Mouse (Mus musculus) intestine, postnatal 0 days (tissue): ENCODE measurements around the gene Prkcq. TPM values are rescaled to one million over a fixed set of nuclear protein-coding genes. Genes with fewer than 3 reads are reported as not detected.

Source experiments
- ATAC-seq: fragments of 200-750 bp; cut with Nextera tagmentation; 2 replicates; pipeline ENCODE4 v1.8.0; 2017; ENCODE audit warnings: mild to moderate bottlenecking, moderate TSS enrichment, moderate library complexity
- H3K27ac ChIP-seq: fragments of 300-500 bp; sonication (generic); 2 replicates; pipeline ENCODE4 v1.5.1; 2014; ENCODE audit warnings: mild to moderate bottlenecking, low read depth, low read length, moderate library complexity
- H3K27me3 ChIP-seq: fragments of 300-500 bp; sonication (generic); replicated peaks from 2 replicates; pipeline ENCODE4 v1.6.1; 2014; ENCODE audit warnings: low read length, mixed read lengths; ENCODE audit not compliant: control insufficient read depth, insufficient read depth
- H3K36me3 ChIP-seq: fragments of 300-500 bp; sonication (generic); 2 replicates; pipeline ENCODE4 v1.6.1; 2014; ENCODE audit warnings: mild to moderate bottlenecking, moderate library complexity; ENCODE audit not compliant: control insufficient read depth, insufficient read depth
- H3K4me1 ChIP-seq: fragments of 300-500 bp; sonication (generic); replicated peaks from 2 replicates; pipeline ENCODE4 v1.6.1; 2014; ENCODE audit warnings: antibody characterized with exemption, low read length, mixed read lengths; ENCODE audit not compliant: control insufficient read depth, insufficient read depth
- H3K4me2 ChIP-seq: fragments of 300-500 bp; sonication (generic); replicated peaks from 2 replicates; pipeline ENCODE4 v1.6.1; 2014; ENCODE audit warnings: low read depth, mild to moderate bottlenecking, moderate library complexity
- H3K4me3 ChIP-seq: fragments of 300-500 bp; sonication (generic); 2 replicates; pipeline ENCODE4 v1.5.1; 2014; ENCODE audit warnings: low read depth, low read length
- H3K9ac ChIP-seq: fragments of 300-500 bp; sonication (generic); 2 replicates; pipeline ENCODE4 v1.6.1; 2014; ENCODE audit warnings: mild to moderate bottlenecking, low read depth, low read length
- H3K9me3 ChIP-seq: fragments of 300-500 bp; sonication (generic); 2 replicates; pipeline ENCODE4 v1.6.1; 2016; ENCODE audit warnings: mixed run types; ENCODE audit not compliant: control insufficient read depth
- CTCF ChIP-seq: sonication (generic); IDR thresholded peaks from 2 replicates; pipeline ENCODE4 v1.5.1; 2016; ENCODE audit warnings: low read depth, mild to moderate bottlenecking, control low read depth, antibody characterized with exemption, moderate library complexity
- WGBS: fragments of 180-500 bp; shearing (Covaris S2); extraction: QIAGEN DNeasy Blood & Tissue Kit; methylation state at CpG from one replicate; pipeline ENCODE4 v1.1.7; 2014; 5-methylcytosine and 5-hydroxymethylcytosine counted together
- polyA plus RNA-seq: library from polyadenylated mRNA; unstranded; fragments of >200 nt; fragmentation: Nextera tagmentation; extraction: Ambion mirVana; gene quantifications from 2 replicates; pipeline ENCODE4 v1.2.1, GENCODE M21; 2015

Prkcq gene
- polyA plus RNA-seq, 1 experiment from 2014 or later = 1.1 TPM

GRCm38 (mm10) chr2:11189150-11189767 lies 17.4 kb downstream of the Prkcq start:
- H3K9ac ChIP-seq = no peak overlapping the region
- no peak overlapping the region for H3K4me2 ChIP-seq
- H3K27ac ChIP-seq = no peak overlapping the region
- WGBS = 87% methylated on average over 4 of the region's 4 CpGs
- H3K4me1 ChIP-seq = no peaks in the 10 kb centered on the region
- no peak for TF ChIP-seq CTCF
- H3K36me3 ChIP-seq = no peaks in the 10 kb centered on the region
- H3K4me3 ChIP-seq = no peak overlapping the region
- H3K9me3 ChIP-seq = no peaks in the 10 kb centered on the region
- ATAC-seq = no peak
- no peaks in the 10 kb centered on the region for H3K27me3 ChIP-seq

- no peaks in the 10 kb centered on the region for H3K36me3 ChIP-seq
- no peak overlapping the region for H3K9ac ChIP-seq
- no peaks in the 10 kb centered on the region for H3K4me1 ChIP-seq
- H3K27ac ChIP-seq = no peak overlapping the region
- peak overlapping the region; percentile 46 for H3K4me2 ChIP-seq
- H3K9me3 ChIP-seq = no peaks in the 10 kb centered on the region
- TF ChIP-seq CTCF = no peak
- WGBS = 42% methylated on average over 12 of the region's 12 CpGs
- H3K27me3 ChIP-seq = no peaks in the 10 kb centered on the region
- peak; percentile 53; the same call in 1 of the 2 replicates for ATAC-seq
- no peak overlapping the region for H3K4me3 ChIP-seq
Measured at GRCm38 (mm10) chr2:11192281-11193098, 20.6 kb downstream of the Prkcq start.

DNA sequence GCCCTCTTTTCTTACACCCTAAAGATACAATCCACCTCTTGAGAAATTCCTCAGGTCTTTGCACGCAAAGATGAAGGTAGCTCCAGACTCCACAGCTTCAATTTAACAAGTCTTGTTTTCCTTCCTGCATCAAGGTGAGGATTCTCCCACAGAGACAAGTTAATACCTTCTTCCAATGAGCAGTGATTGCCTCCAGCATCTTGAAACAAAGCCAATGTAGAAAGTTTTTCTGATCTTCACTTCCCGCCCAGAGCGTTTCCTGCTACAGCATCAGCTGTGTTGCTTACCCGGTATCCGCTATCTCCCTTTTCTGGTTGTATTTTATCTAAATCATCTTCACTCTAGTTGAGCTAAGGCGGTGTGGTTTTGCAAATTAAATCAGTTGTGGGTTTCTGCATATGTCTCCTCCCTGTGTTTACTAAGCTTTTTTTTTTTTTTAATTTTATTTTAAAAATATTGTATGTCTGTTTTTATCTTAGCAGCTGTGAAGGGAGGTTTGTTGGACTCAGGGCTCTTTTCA lies 21.3 kb downstream of the Prkcq start:
- no peak for ATAC-seq
- peak overlapping the region; percentile 46; the same call in 1 of the 2 replicates for H3K4me2 ChIP-seq
- H3K4me3 ChIP-seq = no peak overlapping the region
- no peak overlapping the region for H3K9ac ChIP-seq
- TF ChIP-seq CTCF = no peak
- H3K27ac ChIP-seq = no peak overlapping the region
- H3K36me3 ChIP-seq = no peaks in the 10 kb centered on the region
- no peaks in the 10 kb centered on the region for H3K27me3 ChIP-seq
- 77% methylated on average over 6 of the region's 6 CpGs for WGBS
- no peaks in the 10 kb centered on the region for H3K4me1 ChIP-seq
- no peaks in the 10 kb centered on the region for H3K9me3 ChIP-seq

DNA sequence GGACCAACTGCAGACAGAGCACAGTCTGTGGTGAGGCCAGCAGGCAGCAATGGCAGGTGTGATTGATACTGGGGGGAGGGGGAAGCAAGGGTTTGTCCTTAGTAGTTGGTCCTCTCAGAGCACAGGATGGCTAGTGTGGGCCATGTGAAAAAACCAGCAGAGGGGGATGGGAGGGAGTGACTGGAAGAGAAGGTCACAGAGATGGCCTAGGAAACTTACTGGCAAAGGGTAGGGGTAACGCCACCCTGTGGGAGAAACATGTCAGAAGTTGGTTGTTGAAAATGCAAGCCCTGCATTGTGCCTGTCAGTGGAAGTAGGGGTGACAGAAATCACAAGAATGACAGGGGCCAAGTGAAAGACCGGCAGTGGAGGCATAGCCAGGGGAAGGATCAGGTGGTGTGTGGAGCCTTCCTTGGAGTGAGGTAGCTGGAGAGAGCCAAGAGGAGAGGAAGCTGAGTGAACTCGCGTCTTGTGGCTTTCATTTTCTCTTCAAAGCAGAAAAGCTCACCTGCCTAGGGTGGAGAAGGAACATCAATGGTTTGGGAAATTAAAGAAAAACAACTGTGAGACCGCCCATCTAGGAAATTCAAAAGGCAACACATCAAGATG lies 22.9 kb downstream of the Prkcq start:
- WGBS = 73% methylated on average over 5 of the region's 5 CpGs
- H3K4me2 ChIP-seq = no peak overlapping the region
- H3K27me3 ChIP-seq = no peaks in the 10 kb centered on the region
- H3K4me1 ChIP-seq = no peaks in the 10 kb centered on the region
- no peaks in the 10 kb centered on the region for H3K36me3 ChIP-seq
- no peak overlapping the region for H3K9ac ChIP-seq
- no peak for TF ChIP-seq CTCF
- H3K27ac ChIP-seq = no peak overlapping the region
- H3K9me3 ChIP-seq = no peaks in the 10 kb centered on the region
- H3K4me3 ChIP-seq = no peak overlapping the region
- ATAC-seq = no peak

- WGBS = 79% methylated on average over 2 of the region's 2 CpGs
- no peaks in the 10 kb centered on the region for H3K36me3 ChIP-seq
- H3K4me3 ChIP-seq = no peak overlapping the region
- no peaks in the 10 kb centered on the region for H3K9me3 ChIP-seq
- H3K4me2 ChIP-seq = no peak overlapping the region
- H3K27ac ChIP-seq = no peak overlapping the region
- H3K27me3 ChIP-seq = no peaks in the 10 kb centered on the region
- no peak for ATAC-seq
- no peak for TF ChIP-seq CTCF
- H3K4me1 ChIP-seq = no peaks in the 10 kb centered on the region
- no peak overlapping the region for H3K9ac ChIP-seq
Measured at GRCm38 (mm10) chr2:11196071-11196470, 24.2 kb downstream of the Prkcq start.

DNA sequence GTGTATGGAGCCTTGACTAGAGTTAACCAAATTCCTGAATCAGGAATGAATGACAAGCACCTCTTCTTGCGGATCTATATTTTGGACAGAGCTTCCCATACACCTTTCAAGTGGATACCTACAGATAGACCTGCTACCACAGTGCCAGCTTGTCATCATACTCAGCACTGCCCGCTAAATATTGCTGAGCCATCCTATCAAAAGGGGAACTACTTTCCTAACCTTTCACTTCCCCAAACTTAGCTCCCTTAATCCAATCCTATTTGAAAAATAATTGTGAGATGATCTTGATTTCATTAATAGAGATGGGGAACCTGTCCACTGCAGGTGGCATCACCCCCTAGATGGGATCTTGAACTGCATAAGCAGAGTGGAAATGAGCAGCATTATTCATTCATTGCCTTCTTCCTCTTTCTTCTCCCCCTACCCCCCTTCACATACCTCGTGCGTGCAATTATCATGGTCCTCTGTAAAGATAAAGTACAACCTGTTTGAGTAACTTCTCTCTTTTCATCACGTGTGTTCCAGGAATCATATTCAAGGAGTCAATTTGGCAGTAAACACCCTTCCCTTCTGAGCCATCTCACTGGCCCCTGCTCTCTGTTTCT lies 25.1 kb downstream of the Prkcq start:
- no peak for ATAC-seq
- Histone ChIP-seq H3K27ac (no peak overlapping the region), H3K4me3 (no peak overlapping the region), H3K36me3 (no peaks in the 10 kb centered on the region), H3K9me3 (no peaks in the 10 kb centered on the region), H3K27me3 (no peaks in the 10 kb centered on the region), H3K4me1 (no peaks in the 10 kb centered on the region), H3K9ac (no peak overlapping the region), H3K4me2 (no peak overlapping the region)
- TF ChIP-seq CTCF = no peak
- 81% methylated on average over 5 of the region's 5 CpGs for WGBS
